Mouse (Mus musculus): ENCODE measurements around the gene Enox1.

DNA sequence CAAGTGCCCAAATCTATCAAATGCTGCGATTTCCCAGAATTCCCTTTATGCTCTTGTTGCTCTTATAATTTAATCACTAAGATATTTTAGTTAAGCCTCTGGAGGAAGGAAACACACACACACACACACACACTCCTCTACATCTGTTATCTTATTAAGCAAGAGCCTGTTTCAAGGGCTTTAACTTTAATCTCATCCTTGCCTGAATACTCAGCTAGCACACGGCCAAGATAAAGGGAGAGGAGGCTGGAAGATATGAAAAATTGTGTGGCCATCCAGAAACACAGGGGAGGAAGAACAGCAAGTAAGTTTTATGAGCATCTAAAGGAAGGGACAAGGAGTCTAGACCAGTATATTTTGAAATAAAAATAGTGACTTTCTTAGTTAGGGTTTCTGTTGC lies 489.6 kb downstream of the Enox1 start:
- TF ChIP-seq CTCF (IDR thresholded peaks at IDR 0.05; ENCODE audit: low read depth, low read length) (no peak), POLR2A (IDR thresholded peaks at IDR 0.05; ENCODE audit: borderline replicate concordance, low read depth, low read length) (no peak)
